Mouse (Mus musculus) kidney, embryonic 15.5 days (tissue): Measurements from ENCODE around the gene Phb2. TPM values are rescaled to one million over a fixed set of nuclear protein-coding genes. Genes with fewer than 3 reads are reported as not detected.
A peak's percentile ranks its signal among the peaks of the same experiment; 100 is the strongest.

Experiments
- ATAC-seq: fragments of 200-750 bp; cut with Nextera tagmentation; replicated peaks from 2 replicates; pipeline ENCODE4 v1.8.0; 2017; ENCODE audit warnings: moderate TSS enrichment; ENCODE audit not compliant: low FRiP score
- H3K27ac ChIP-seq: fragments of 300-500 bp; sonication (generic); 2 replicates; pipeline ENCODE4 v1.5.1; 2015; ENCODE audit warnings: mild to moderate bottlenecking, inconsistent platforms
- H3K27me3 ChIP-seq: fragments of 300-500 bp; sonication (generic); 2 replicates; pipeline ENCODE4 v1.6.1; 2015; ENCODE audit warnings: inconsistent platforms
- H3K36me3 ChIP-seq: fragments of 300-500 bp; sonication (generic); 2 replicates; pipeline ENCODE4 v1.6.1; 2015; ENCODE audit warnings: inconsistent platforms
- H3K4me1 ChIP-seq: fragments of 300-500 bp; sonication (generic); 2 replicates; pipeline ENCODE4 v1.6.1; 2015; ENCODE audit warnings: inconsistent platforms
- H3K4me2 ChIP-seq: fragments of 300-500 bp; sonication (generic); 2 replicates; pipeline ENCODE4 v1.6.1; 2015; ENCODE audit warnings: moderate library complexity, mild to moderate bottlenecking, inconsistent platforms
- H3K4me3 ChIP-seq: fragments of 300-500 bp; sonication (generic); replicated peaks from 2 replicates; pipeline ENCODE4 v1.5.1; 2015; ENCODE audit warnings: mild to moderate bottlenecking, inconsistent platforms
- H3K9ac ChIP-seq: fragments of 300-500 bp; sonication (generic); 2 replicates; pipeline ENCODE4 v1.6.1; 2015; ENCODE audit warnings: mild to moderate bottlenecking, inconsistent platforms
- H3K9me3 ChIP-seq: fragments of 300-500 bp; sonication (generic); replicated peaks from 2 replicates; pipeline ENCODE4 v1.6.1; 2016; ENCODE audit warnings: inconsistent platforms
- WGBS: fragments of 180-500 bp; shearing (Covaris S2); methylation state at CpG from one replicate; pipeline ENCODE4 v1.1.7; 2015; ENCODE audit warnings: mixed read lengths; 5-methylcytosine and 5-hydroxymethylcytosine counted together
- polyA plus RNA-seq: library from polyadenylated mRNA; unstranded; fragments of >200 nt; fragmentation: Nextera tagmentation; extraction: Ambion mirVana; gene quantifications from 2 replicates; pipeline ENCODE4 v1.2.1, GENCODE M21; 2015

Phb2 gene
- polyA plus RNA-seq: 401 and 402 TPM in 2 replicates

GRCm38 (mm10) chr6:124711824-124712782 lies at the start of gene Phb2, which contains the start of gene Emg1:
TSS of gene Phb2 (plus strand) at chr6:124712336.
TSS of gene Emg1 (minus strand) at chr6:124712178.
- peak within 1 kb of the TSS; percentile 93 for H3K27ac ChIP-seq
- WGBS: under 1% methylated on average over 67 of the region's 76 CpGs
- peaks cover 38% of the 10 kb centered on the region for H3K4me1 ChIP-seq
- H3K9me3 ChIP-seq: no peaks in the 10 kb centered on the region
- peak; percentile 97 for ATAC-seq
- H3K36me3 ChIP-seq: peaks cover 69% of the 10 kb centered on the region
- peak within 1 kb of the TSS; percentile 78 for H3K9ac ChIP-seq
- peak within 1 kb of the TSS; percentile 79 for H3K4me2 ChIP-seq
- H3K4me3 ChIP-seq: peak within 1 kb of the TSS; percentile 80
- H3K27me3 ChIP-seq: no peaks in the 10 kb centered on the region

DNA sequence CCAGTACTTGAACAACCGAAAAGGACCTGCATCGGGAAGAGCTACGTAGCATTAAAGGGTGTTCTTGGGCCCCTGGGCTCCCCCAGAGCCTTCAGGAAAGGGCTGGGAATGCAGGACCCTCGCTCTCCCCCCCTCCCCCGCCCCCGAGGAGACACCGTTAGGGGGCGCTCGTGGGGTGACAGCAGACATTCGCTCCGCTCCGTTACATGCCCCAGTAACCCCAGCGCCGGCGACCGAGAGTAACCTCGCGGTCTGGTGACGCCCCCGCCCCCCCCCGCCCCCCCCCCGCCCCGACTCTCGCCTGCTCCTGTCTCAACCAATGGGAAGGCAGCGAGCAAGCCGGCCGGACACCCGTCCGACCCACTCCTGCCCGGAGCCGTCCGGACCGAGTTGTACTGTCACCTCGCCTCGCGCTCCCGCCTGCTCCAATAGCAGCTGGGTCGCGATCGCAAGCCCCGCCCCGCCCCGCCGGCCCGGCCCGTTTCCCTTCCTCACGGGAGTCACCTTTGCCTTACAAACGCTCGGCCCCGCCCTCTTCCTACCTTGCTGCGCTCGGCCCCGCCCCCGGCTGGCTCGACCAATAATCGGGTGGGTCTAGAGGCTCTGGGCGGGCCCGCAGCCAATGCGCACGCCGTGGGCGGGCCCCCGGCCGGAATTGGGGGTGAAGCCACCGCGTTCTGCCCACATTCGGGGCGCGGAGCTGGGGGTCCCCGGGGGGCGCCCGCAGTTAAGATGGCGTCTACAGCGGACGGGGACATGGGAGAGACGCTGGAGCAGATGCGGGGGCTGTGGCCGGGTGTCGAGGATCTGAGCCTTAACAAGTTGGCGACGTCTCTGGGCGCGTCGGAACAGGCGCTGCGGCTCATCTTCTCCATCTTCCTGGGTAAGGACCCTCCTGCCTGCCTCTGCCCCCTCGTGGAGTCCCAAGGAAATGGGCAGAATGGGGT lies 49.4 kb upstream of the Phb2 start, which contains the start of gene Lpcat3:
Gene Lpcat3 (plus strand): TSS at position 551 of the 947 bp plus-strand sequence.
- Histone ChIP-seq H3K36me3 (no peaks in the 10 kb centered on the region), H3K27me3 (no peaks in the 10 kb centered on the region), H3K9ac (peak within 1 kb of the TSS; percentile 48), H3K27ac (peak within 1 kb of the TSS; percentile 76), H3K4me3 (peak within 1 kb of the TSS; percentile 59), H3K9me3 (no peaks in the 10 kb centered on the region), H3K4me2 (peak within 1 kb of the TSS; percentile 66), H3K4me1 (peaks cover 17% of the 10 kb centered on the region)
- peak; percentile 98 for ATAC-seq
- WGBS: under 1% methylated on average over 57 of the region's 87 CpGs

GRCm38 (mm10) chr6:124663424-124663795 lies 48.7 kb upstream of the Phb2 start:
- WGBS: 14% methylated on average over 13 of the region's 13 CpGs
- Histone ChIP-seq H3K9ac (peak overlapping the region; percentile 48), H3K27ac (peak overlapping the region; percentile 76)

GRCm38 (mm10) chr6:124664256-124664655 lies 47.9 kb upstream of the Phb2 start:
- Histone ChIP-seq H3K9ac (no peak overlapping the region), H3K27me3 (no peaks in the 10 kb centered on the region), H3K27ac (no peak overlapping the region), H3K4me3 (peak overlapping the region; percentile 59), H3K4me2 (peak overlapping the region; percentile 66), H3K36me3 (no peaks in the 10 kb centered on the region), H3K4me1 (peaks cover 17% of the 10 kb centered on the region), H3K9me3 (no peaks in the 10 kb centered on the region)
- 75% methylated on average over 7 of the region's 7 CpGs for WGBS
- no peak for ATAC-seq

More at GRCm38 (mm10) chr6:124663424-124663795, 48.7 kb upstream of the Phb2 start:
- no peak for ATAC-seq
- peak overlapping the region; percentile 59 for H3K4me3 ChIP-seq
- peak overlapping the region; percentile 66 for H3K4me2 ChIP-seq
- H3K27me3 ChIP-seq: no peaks in the 10 kb centered on the region
- H3K36me3 ChIP-seq: no peaks in the 10 kb centered on the region
- H3K9me3 ChIP-seq: no peaks in the 10 kb centered on the region
- H3K4me1 ChIP-seq: peaks cover 17% of the 10 kb centered on the region

- WGBS: 89% methylated on average over 10 of the region's 10 CpGs
- no peaks in the 10 kb centered on the region for H3K27me3 ChIP-seq
- peaks cover 17% of the 10 kb centered on the region for H3K4me1 ChIP-seq
- no peak overlapping the region for H3K4me2 ChIP-seq
- H3K9ac ChIP-seq: no peak overlapping the region
- no peak overlapping the region for H3K27ac ChIP-seq
- no peak for ATAC-seq
- no peaks in the 10 kb centered on the region for H3K9me3 ChIP-seq
- H3K4me3 ChIP-seq: no peak overlapping the region
- H3K36me3 ChIP-seq: no peaks in the 10 kb centered on the region
Observed at GRCm38 (mm10) chr6:124665011-124665410, 47.1 kb upstream of the Phb2 start.

DNA sequence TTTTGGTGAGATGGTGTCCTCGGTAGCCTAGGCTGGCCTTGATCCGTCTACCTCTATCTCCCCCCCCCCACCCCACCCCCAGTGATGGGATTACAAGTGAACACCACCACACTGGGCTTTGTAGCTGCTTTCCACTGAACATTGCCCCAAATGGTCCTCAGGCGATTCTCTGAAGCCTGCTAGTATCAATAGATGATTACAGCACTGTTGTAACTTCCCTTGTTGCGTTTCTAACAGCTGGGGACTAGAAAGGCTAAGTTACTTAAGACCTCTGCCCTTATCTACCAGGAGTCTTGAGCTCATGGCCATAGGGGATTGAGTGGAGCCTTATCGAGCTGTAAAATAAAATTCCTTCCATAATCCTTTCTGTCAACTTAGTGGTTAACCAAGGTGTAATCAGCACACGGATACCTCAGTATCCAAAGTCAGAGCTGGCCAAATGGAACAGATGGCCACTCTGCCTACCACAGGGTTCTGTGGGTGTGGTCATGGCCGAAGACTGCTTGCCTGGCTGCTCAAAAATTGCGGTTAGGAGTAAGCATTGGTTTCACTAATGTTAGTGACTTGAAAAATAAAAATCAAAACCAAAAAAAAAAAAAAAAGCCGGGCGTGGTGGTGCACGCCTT lies 42.8 kb upstream of the Phb2 start:
- Histone ChIP-seq H3K27me3 (no peaks in the 10 kb centered on the region), H3K36me3 (peaks cover 4% of the 10 kb centered on the region; the same call in 1 of the 2 replicates), H3K4me1 (peaks cover 10% of the 10 kb centered on the region), H3K4me3 (no peak overlapping the region), H3K9me3 (no peaks in the 10 kb centered on the region), H3K27ac (no peak overlapping the region), H3K9ac (no peak overlapping the region), H3K4me2 (no peak overlapping the region)
- no peak for ATAC-seq
- WGBS: 80% methylated on average over 11 of the region's 11 CpGs

DNA sequence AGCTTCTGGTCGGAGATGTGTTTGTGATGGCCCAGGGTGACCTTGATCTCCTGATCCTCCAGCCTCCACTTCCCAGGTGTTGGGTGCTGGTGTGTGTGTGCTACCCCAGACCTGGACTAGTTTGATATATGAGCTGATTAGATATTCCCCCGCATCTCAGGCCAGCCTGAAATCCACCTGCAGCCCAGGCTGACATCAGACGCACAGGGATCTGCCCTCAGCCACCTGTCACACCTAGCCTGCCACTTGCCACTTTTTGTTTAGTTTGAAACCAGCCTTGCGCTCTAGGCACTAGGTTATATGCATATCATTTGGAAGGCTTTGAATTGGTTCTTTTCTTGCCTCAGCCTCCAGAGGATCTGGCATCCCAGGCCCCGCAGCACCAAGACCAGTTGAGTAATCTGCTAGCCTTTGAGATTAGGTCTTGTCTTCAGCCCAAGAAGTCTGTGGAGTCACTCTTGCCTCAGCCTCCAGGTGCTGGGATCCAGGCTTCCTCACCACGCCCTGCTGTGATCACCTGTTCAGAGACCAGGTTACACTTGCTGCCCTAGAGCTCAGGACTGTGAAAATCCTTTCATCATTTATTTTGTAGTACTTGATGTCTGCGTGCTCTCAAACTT lies 41.7 kb upstream of the Phb2 start:
- H3K9ac ChIP-seq: no peak overlapping the region
- peaks cover 13% of the 10 kb centered on the region; the same call in 1 of the 2 replicates for H3K36me3 ChIP-seq
- H3K4me2 ChIP-seq: no peak overlapping the region
- no peaks in the 10 kb centered on the region for H3K9me3 ChIP-seq
- H3K4me1 ChIP-seq: peaks cover 10% of the 10 kb centered on the region
- H3K27ac ChIP-seq: no peak overlapping the region
- ATAC-seq: no peak
- H3K27me3 ChIP-seq: no peaks in the 10 kb centered on the region
- no peak overlapping the region for H3K4me3 ChIP-seq
- WGBS: 82% methylated on average over 7 of the region's 7 CpGs

DNA sequence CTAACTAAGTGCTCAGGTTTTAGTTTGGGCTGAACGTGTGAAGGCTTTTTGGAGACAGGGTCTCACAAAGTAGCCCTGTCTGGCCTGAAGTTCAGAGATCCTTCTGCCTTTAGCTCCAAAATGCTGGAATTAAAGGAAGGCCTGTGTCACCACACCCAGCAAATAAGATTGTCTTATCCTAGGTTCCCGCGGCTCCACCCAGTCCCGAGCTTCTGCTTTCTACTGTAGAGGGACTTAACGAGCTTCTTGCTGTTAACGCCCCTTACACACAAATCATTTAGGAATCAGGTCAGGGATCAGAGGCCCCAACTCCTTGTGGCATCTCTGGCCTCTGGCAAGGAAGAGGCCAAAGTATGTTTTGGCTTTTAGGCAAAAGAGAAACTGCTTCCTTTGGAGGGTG lies 40.0 kb upstream of the Phb2 start:
- 42% methylated on average over 6 of the region's 6 CpGs for WGBS
- Histone ChIP-seq H3K9ac (no peak overlapping the region), H3K36me3 (peaks cover 16% of the 10 kb centered on the region; the same call in 1 of the 2 replicates), H3K9me3 (no peaks in the 10 kb centered on the region), H3K4me1 (peaks cover 10% of the 10 kb centered on the region), H3K4me2 (no peak overlapping the region), H3K27me3 (no peaks in the 10 kb centered on the region), H3K4me3 (no peak overlapping the region), H3K27ac (no peak overlapping the region)
- ATAC-seq: no peak

DNA sequence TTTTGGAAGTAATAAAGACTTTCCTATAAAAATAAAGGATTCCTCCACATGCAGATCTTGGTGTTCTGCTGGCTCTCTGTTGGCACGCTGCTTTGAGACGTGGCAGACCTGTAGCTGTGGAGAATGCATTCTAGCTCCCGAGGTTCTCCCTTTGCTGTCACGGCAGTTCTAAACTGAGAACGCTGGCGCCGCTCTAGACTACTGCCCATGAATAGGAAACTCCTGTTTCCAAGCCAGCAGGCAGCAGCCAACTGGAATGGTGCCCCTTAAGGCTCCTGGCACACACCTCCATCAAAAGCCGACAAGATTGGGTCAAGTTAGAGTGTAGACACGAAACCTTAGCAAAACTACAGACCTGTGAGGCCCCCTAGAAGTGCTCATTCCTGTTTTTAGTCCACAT lies 38.5 kb upstream of the Phb2 start:
- H3K4me1 ChIP-seq: peaks cover 10% of the 10 kb centered on the region
- H3K36me3 ChIP-seq: peaks cover 16% of the 10 kb centered on the region; the same call in 1 of the 2 replicates
- WGBS: 89% methylated on average over 9 of the region's 9 CpGs
- no peak overlapping the region for H3K4me3 ChIP-seq
- no peak for ATAC-seq
- H3K9me3 ChIP-seq: no peaks in the 10 kb centered on the region
- no peak overlapping the region for H3K4me2 ChIP-seq
- no peak overlapping the region for H3K9ac ChIP-seq
- no peak overlapping the region for H3K27ac ChIP-seq
- H3K27me3 ChIP-seq: no peaks in the 10 kb centered on the region

DNA sequence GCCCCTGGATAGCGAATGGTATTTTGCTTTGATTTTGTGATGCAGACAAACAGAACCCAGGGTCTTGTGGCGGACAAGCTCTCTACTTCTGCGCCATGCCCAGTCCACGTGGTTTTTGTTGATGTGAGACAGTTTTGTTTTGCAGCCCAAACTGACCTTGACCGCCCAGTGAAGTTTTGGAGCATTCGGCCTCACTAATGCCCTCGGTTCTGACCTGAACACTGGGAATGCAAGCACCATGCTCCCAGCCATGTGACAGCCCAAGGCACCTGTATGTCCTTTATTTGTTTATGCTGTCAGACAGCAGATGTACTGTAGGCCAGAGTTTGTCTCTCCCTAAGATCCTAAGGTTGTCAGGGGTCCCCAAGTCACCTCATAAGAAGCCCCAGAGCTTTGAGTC lies 37.5 kb upstream of the Phb2 start:
- no peak overlapping the region for H3K27ac ChIP-seq
- ATAC-seq: no peak

DNA sequence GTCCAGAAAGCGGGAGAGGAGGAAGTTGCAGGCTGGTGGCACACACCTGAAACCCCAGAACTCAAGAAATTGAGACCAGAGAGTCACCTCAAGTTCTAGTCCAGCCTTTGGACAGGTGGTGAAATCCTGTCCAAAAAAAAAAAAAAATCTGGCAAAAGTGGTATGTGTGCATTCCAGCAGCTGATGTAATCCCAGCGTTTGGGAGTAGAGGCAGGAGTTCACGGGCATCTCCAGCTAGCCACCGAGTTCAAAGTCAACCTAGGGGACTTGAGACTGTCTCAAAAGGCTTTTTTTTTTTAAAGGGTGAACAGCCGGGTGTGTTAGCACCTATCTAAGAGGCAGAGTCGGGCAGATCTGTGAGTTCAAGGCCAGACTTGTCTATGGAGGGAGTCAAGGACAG lies 36.0 kb upstream of the Phb2 start:
- WGBS: 84% methylated on average over 6 of the region's 6 CpGs
- Histone ChIP-seq H3K36me3 (peaks cover 16% of the 10 kb centered on the region; the same call in 1 of the 2 replicates), H3K9me3 (no peaks in the 10 kb centered on the region), H3K4me3 (no peak overlapping the region), H3K27me3 (no peaks in the 10 kb centered on the region), H3K9ac (no peak overlapping the region), H3K4me1 (peaks cover 10% of the 10 kb centered on the region), H3K27ac (no peak overlapping the region), H3K4me2 (no peak overlapping the region)
- no peak for ATAC-seq

More for the DNA sequence above, 37.5 kb upstream of the Phb2 start:
- H3K9ac ChIP-seq: no peak overlapping the region
- WGBS: 95% methylated on average over 7 of the region's 7 CpGs
- H3K4me2 ChIP-seq: no peak overlapping the region
- peaks cover 16% of the 10 kb centered on the region; the same call in 1 of the 2 replicates for H3K36me3 ChIP-seq
- H3K27me3 ChIP-seq: no peaks in the 10 kb centered on the region
- H3K9me3 ChIP-seq: no peaks in the 10 kb centered on the region
- no peak overlapping the region for H3K4me3 ChIP-seq
- H3K4me1 ChIP-seq: peaks cover 10% of the 10 kb centered on the region
